Mouse (Mus musculus) CH12.LX (cell line): ENCODE measurements at regions not wholly inside any gene's neighbourhood (a gene's known extent, or its start where the extent isn't known, plus 50 kb on each side); places are given as distances from the start of the nearest gene placed in this dataset.

Source experiments
- CHD1 ChIP-seq: IDR thresholded peaks from 2 replicates; pipeline ENCODE4 v1.6.1; 2012; ENCODE audit warnings: low read depth, low read length, improper control_type of control experiment, inconsistent platforms
- CTCF ChIP-seq, 2 experiments: IDR thresholded peaks in 1 of 2; conservative IDR thresholded peaks in 1 of 2; 2 replicates each; pipeline ENCODE4 v1.5.1; 2011 to 2012; ENCODE audit warnings: low read depth in 2 of 2, low read length in 2 of 2, improper control_type of control experiment in 1 of 2, inconsistent platforms in 1 of 2, mild to moderate bottlenecking in 1 of 2, moderate library complexity in 1 of 2
- ETS1 ChIP-seq: conservative IDR thresholded peaks from 2 replicates; pipeline ENCODE4 v1.6.1; 2012; ENCODE audit warnings: low read depth, mild to moderate bottlenecking, inconsistent platforms, low read length, improper control_type of control experiment, moderate library complexity
- POLR2A ChIP-seq: IDR thresholded peaks from 2 replicates; pipeline ENCODE4 v1.6.1; 2011; ENCODE audit warnings: low read depth, mild to moderate bottlenecking, improper control_type of control experiment, low read length

DNA sequence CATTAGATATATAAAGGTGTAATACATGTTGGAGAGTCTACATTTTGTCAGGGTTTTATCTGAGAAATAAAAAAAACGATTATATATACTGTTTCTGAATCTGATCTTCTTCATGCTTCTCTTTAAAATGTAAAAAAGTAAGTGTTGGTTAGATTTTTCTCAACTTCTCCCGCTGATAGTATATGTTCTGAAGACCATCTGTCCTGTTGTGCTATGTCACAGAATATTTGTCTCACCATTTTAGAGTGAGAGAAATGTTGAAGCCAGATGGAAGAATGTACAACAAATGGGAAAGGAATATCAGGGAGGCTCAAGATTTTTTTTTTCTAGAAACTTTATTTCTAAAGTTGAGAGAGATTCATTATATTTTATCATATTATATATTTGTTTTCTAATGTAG lies 830.4 kb upstream of the Gpc5 start:
- TF ChIP-seq CTCF (conservative IDR thresholded peaks at IDR 0.05 in 1 of 2, IDR thresholded peaks at IDR 0.05 in 1 of 2; ENCODE audit: low read depth in 2 of 2, low read length in 2 of 2) = no peak
- no peak for TF ChIP-seq CHD1
- no peak for TF ChIP-seq POLR2A
- TF ChIP-seq ETS1 = no peak
